Mouse (Mus musculus): ENCODE measurements around the gene Bicdl1.

- TF ChIP-seq POLR2A (IDR thresholded peaks at IDR 0.05; ENCODE audit: insufficient read depth, low read depth, low read length) (no peak), CTCF (IDR thresholded peaks at IDR 0.05) (no peak), EP300 (IDR thresholded peaks at IDR 0.05; ENCODE audit: insufficient read depth, low read depth, low read length) (no peak)
Measured at GRCm38 (mm10) chr5:115758431-115759180, 27.2 kb upstream of the Bicdl1 start.
